Mouse (Mus musculus) brown adipose tissue, adult 24 weeks (tissue): Measurements from ENCODE around the gene Slc35e2. TPM values are rescaled to one million over a fixed set of nuclear protein-coding genes. Genes with fewer than 3 reads are reported as not detected.
"Not testable (repeated sequence)": the region's sequence is repeated elsewhere in the genome, so short reads cannot be mapped to it uniquely, and the experiment has no call there.

Source experiments
- H3K27ac ChIP-seq: fragments of 200-500 bp; replicated peaks from 2 replicates; pipeline ENCODE4 v1.5.1; 2012; ENCODE audit warnings: low read depth, mild to moderate bottlenecking, low read length
- H3K4me1 ChIP-seq: fragments of 200-500 bp; 2 replicates; pipeline ENCODE4 v1.6.1; 2012; ENCODE audit warnings: low read length, mixed read lengths; ENCODE audit not compliant: control insufficient read depth, insufficient read depth, insufficient read length
- H3K4me3 ChIP-seq: fragments of 200-500 bp; 2 replicates; pipeline ENCODE4 v1.5.1; 2012; ENCODE audit warnings: low read depth, mild to moderate bottlenecking, low read length, moderate library complexity; ENCODE audit not compliant: insufficient read depth
- polyA plus RNA-seq: library from polyadenylated mRNA; stranded (reverse); fragments of >200 nt; gene quantifications from 2 replicates; pipeline ENCODE4 v1.2.4, GENCODE M21; 2012; ENCODE audit not compliant: missing spikeins, insufficient read depth, insufficient read length

Slc35e2 gene
- polyA plus RNA-seq, 1 experiment: 7.0 TPM

DNA sequence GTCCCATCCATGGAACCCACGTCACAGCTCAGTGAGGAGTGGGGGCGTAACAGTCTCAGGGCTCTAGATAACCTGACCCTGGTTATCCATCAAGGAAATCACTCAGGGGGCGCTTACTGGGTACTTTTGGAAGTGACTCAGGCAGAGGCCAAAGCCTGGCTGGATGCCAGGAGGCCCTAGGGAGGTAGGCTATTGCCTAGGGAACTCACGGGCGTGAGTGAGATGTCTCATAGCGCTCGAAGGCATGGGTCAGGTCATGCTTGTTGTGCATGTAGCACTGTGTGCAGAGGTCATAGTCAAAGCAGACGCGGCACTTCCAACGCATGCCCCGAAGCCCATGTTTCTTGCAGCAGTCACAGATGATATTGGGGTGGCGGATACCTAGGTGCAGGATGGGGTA, 59.4 kb downstream of the Slc35e2 start:
- Histone ChIP-seq H3K4me3 (no peak overlapping the region), H3K27ac (no peak overlapping the region; the same call in 1 of the 2 replicates), H3K4me1 (peaks cover 9% of the 10 kb centered on the region)

DNA sequence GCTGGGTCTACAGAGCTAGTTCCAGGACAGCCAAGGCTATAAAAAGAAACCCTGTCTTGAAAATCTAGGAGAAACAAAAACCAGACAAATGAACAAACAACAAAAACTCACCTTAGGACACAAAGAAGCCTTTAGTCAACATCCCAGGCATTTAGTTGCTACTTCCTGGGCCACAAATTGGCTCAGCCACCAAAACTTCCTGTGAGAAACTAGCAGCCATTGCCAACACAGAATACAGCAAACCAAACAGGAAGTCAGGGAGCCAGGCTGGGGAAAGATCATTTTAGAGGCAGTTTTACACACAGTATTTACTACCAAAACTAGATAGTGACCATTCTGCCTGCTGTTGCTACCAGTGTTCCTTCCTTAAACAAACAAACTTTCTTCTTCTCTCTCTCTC, 65.7 kb downstream of the Slc35e2 start:
- no peak overlapping the region for H3K4me3 ChIP-seq
- no peak overlapping the region for H3K27ac ChIP-seq
- H3K4me1 ChIP-seq: peaks cover 3% of the 10 kb centered on the region; the same call in 1 of the 2 replicates

DNA sequence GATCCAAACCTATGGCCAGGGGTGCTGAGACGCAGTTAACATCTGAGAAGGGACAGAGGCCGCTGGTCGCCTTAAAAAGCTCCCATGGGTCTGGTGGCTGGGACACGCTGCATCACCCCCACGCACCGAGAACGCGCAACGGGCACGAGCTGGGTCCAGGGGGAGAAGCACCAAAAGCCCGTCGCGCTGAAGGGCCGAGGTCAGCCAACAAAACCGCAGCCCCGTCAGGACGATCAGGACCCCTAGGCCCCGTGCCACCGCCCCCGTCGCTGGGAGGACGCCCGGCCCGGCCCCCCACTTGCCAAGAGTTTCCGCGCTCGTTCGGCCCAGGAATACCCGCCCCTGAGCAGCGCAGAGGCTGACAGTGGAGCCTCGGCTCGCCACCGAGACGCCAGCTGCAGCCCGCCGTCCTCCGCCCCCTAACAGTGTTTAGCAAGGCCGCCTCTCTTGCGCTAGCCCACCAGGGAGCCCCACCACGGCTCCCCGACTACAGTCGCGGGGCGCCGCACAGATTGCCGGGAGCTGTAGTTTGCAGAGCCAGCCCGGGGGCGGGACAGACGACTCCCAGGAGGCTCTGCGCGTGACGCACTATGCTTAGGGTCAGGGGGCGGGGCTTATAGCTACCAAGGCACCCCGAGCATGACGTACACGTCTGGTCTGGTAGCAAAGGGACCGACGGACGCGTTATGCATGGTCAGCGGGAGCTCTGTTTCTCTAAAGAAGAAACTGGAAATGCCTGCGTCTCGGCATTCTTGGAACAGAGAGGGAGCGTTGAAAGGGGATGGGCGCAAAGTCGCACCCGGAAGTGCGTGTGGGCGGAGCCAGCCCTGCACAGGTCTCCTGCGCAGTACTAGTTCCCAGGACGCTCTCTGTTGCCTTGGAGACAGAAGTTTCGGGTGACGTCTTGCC, 67.7 kb downstream of the Slc35e2 start, which contains the start of gene Mib2:
Mib2 (minus strand) TSS at position 510 of the 909 bp plus-strand sequence.
- Histone ChIP-seq H3K27ac (peak within 1 kb of the TSS; percentile 87), H3K4me1 (peaks cover 3% of the 10 kb centered on the region; the same call in 1 of the 2 replicates), H3K4me3 (peak within 1 kb of the TSS; percentile 76)

DNA sequence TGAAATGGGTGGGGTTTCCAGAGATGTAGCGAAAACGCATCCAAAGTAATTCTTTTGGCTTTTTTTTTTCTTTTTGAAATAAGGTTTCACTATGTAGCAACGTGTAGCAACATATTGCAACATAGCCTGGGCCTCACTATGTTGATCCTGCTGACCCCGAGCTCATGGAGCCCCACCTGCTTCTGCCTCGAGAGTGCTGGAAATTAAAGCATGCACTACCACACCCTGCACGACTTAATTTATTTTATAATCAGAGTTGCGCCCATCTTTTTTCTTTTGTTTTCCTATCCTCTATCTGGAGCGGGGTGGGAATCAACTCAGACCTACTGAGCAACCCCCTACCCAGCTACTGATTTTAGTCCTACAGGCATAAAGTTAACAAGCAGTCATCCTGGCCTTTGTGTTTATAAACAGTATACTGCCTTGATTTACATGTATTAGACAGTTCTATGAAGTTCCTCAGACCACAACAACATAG, 68.4 kb downstream of the Slc35e2 start:
- H3K27ac ChIP-seq: no peak overlapping the region
- peaks cover 3% of the 10 kb centered on the region; the same call in 1 of the 2 replicates for H3K4me1 ChIP-seq
- H3K4me3 ChIP-seq: peak overlapping the region; percentile 76

DNA sequence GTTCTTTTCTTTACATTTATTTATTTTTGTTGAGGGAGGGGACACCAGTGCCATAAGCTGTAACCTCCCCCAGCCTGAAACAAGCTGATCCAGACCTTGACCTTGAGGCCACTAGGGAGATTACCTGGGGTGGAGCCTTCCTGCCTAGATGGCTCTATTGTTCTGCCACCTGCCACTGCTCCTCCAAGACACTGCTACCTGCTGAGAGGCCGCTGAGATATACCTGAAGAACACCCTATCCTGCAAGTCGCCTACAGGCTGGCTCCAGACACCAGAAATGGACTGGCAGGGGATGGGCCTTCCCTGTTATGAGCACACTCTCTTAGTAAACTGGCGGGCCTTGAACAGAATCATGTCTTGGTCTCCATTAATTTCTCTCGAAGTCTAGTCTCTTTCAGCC, 69.0 kb downstream of the Slc35e2 start:
- not testable (repeated sequence) for H3K4me1 ChIP-seq, H3K27ac ChIP-seq, H3K4me3 ChIP-seq

DNA sequence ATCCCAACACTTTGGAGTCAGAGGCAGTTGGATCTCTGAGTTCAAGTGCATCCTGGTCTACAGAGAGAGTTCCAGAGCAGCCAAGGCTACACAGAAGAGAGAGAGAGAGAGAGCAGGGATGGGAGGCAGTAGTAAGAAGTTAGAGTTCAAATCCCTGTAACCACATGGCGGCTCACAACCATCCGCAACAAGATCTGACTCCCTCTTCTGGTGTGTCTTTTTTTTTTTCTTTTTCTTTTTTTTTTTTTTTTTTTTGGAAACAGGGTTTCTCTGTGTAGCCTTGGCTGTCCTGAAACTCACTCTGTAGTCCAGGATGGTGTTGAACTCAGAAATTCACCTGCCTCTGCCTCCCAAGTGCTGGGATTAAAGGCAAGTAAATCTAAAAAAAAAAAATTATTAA, 70.9 kb downstream of the Slc35e2 start:
- Histone ChIP-seq H3K4me3 (no peak overlapping the region), H3K4me1 (peaks cover 3% of the 10 kb centered on the region; the same call in 1 of the 2 replicates), H3K27ac (no peak overlapping the region)

Other genes starting within 250 kb of the Slc35e2 start
- not detected in 2 replicates for gene Prkcz, start 240.1 kb upstream of the Slc35e2 start, polyA plus RNA-seq
- gene Gabrd, start 203.3 kb upstream of the Slc35e2 start, polyA plus RNA-seq: not detected in 2 replicates
- not detected in 2 replicates for gene Cfap74, start 192.2 kb upstream of the Slc35e2 start, polyA plus RNA-seq
- 1.1 and 3.7 TPM in 2 replicates for gene Tmem52, start 132.3 kb upstream of the Slc35e2 start, polyA plus RNA-seq
- 193 and 220 TPM in 2 replicates for gene Gnb1, start 110.1 kb upstream of the Slc35e2 start, polyA plus RNA-seq
- gene Nadk, start 39.0 kb upstream of the Slc35e2 start, polyA plus RNA-seq: 147 and 155 TPM in 2 replicates
- gene Cdk11b, start 23.4 kb downstream of the Slc35e2 start, polyA plus RNA-seq: 32.4 and 37.9 TPM in 2 replicates
- not detected in 2 replicates for gene Gm10563, start 44.0 kb downstream of the Slc35e2 start, polyA plus RNA-seq
- gene Mmp23, start 52.0 kb downstream of the Slc35e2 start, polyA plus RNA-seq: 3.3 and 5.5 TPM in 2 replicates
- 9.7 and 29.1 TPM in 2 replicates for gene Mib2, start 67.8 kb downstream of the Slc35e2 start, polyA plus RNA-seq
- gene Fndc10, start 92.9 kb downstream of the Slc35e2 start, polyA plus RNA-seq: 2.4 and 3.5 TPM in 2 replicates
- gene Ssu72, start 103.4 kb downstream of the Slc35e2 start, polyA plus RNA-seq: 61.2 and 80.5 TPM in 2 replicates
- 0.46 TPM in 1 of 2 replicates, not detected in the other for gene Tmem240, start 133.4 kb downstream of the Slc35e2 start, polyA plus RNA-seq
- gene Atad3a, start 159.7 kb downstream of the Slc35e2 start, polyA plus RNA-seq: 57.0 and 74.0 TPM in 2 replicates
- 2.3 and 3.9 TPM in 2 replicates for gene Vwa1, start 173.3 kb downstream of the Slc35e2 start, polyA plus RNA-seq
- gene Tmem88b, start 184.5 kb downstream of the Slc35e2 start, polyA plus RNA-seq: 0.42 and 0.67 TPM in 2 replicates
- gene Ankrd65, start 189.0 kb downstream of the Slc35e2 start, polyA plus RNA-seq: not detected in 2 replicates
- 367 and 416 TPM in 2 replicates for gene Mrpl20, start 201.5 kb downstream of the Slc35e2 start, polyA plus RNA-seq
- 28.2 and 61.6 TPM in 2 replicates for gene Ccnl2, start 211.1 kb downstream of the Slc35e2 start, polyA plus RNA-seq
- gene Aurkaip1, start 229.9 kb downstream of the Slc35e2 start, polyA plus RNA-seq: 259 and 309 TPM in 2 replicates
- gene Mxra8, start 238.3 kb downstream of the Slc35e2 start, polyA plus RNA-seq: 17.3 and 22.3 TPM in 2 replicates
- 19.2 and 20.2 TPM in 2 replicates for gene Dvl1, start 246.0 kb downstream of the Slc35e2 start, polyA plus RNA-seq